Mouse (Mus musculus) MEL (cell line): ENCODE measurements around the gene Tcn2. TPM values are rescaled to one million over a fixed set of nuclear protein-coding genes. Genes with fewer than 3 reads are reported as not detected.

Source experiments
- DNase-seq: peaks from one replicate; pipeline ENCODE4 v3.0.0; 2011; ENCODE audit warnings: low read depth, low spot score
- H3K27ac ChIP-seq: 2 replicates; pipeline ENCODE4 v1.5.1; 2012; ENCODE audit warnings: low read depth, mild to moderate bottlenecking, control low read depth, low read length, moderate library complexity; ENCODE audit not compliant: control insufficient read depth
- H3K27me3 ChIP-seq, 2 experiments: fragments of 150-350 bp in 1 of 2; sonication (generic) in 1 of 2; 2 replicates each; pipeline ENCODE4 v1.6.1; 2012; ENCODE audit warnings: low read length in 2 of 2, mild to moderate bottlenecking in 2 of 2, improper control_type of control experiment in 1 of 2, moderate library complexity in 1 of 2; ENCODE audit not compliant: insufficient read depth in 2 of 2, control insufficient read depth in 1 of 2
- H3K36me3 ChIP-seq, 2 experiments: 2 replicates each; pipeline ENCODE4 v1.6.1; 2012 to 2014; ENCODE audit warnings: low read length in 2 of 2, improper control_type of control experiment in 1 of 2, inconsistent platforms in 1 of 2, mild to moderate bottlenecking in 1 of 2; ENCODE audit not compliant: insufficient read depth in 2 of 2, control insufficient read depth in 1 of 2
- H3K4me1 ChIP-seq, 2 experiments: fragments of 150-350 bp in 1 of 2; sonication (generic) in 1 of 2; 2 replicates each; pipeline ENCODE4 v1.6.1; 2012; ENCODE audit warnings: low read length in 2 of 2, improper control_type of control experiment in 1 of 2, mild to moderate bottlenecking in 1 of 2; ENCODE audit not compliant: insufficient read depth in 2 of 2, control insufficient read depth in 1 of 2
- H3K4me3 ChIP-seq, 2 experiments: fragments of 150-350 bp in 1 of 2; sonication (generic) in 1 of 2; 2 replicates each; pipeline ENCODE4 v1.5.1; 2012; ENCODE audit warnings: low read depth in 2 of 2, low read length in 2 of 2, mild to moderate bottlenecking in 2 of 2, moderate library complexity in 2 of 2, control low read depth in 1 of 2, improper control_type of control experiment in 1 of 2; ENCODE audit not compliant: control insufficient read depth in 1 of 2, insufficient read depth in 1 of 2
- H3K79me2 ChIP-seq: 2 replicates; pipeline ENCODE4 v1.6.1; 2012; ENCODE audit warnings: mild to moderate bottlenecking, low read length, moderate library complexity; ENCODE audit not compliant: control insufficient read depth, poor library complexity, insufficient read depth
- H3K9ac ChIP-seq: 2 replicates; pipeline ENCODE4 v1.6.1; 2012; ENCODE audit warnings: low read depth, mild to moderate bottlenecking, control low read depth, low read length, moderate library complexity; ENCODE audit not compliant: control insufficient read depth, poor library complexity, severe bottlenecking
- H3K9me3 ChIP-seq: fragments of 150-350 bp; sonication (generic); replicated peaks from 2 replicates; pipeline ENCODE4 v1.6.1; 2012; ENCODE audit warnings: mild to moderate bottlenecking, low read length, improper control_type of control experiment, moderate library complexity; ENCODE audit not compliant: insufficient read depth
- BHLHE40 ChIP-seq: IDR thresholded peaks from 2 replicates; pipeline ENCODE4 v1.6.1; 2012; ENCODE audit warnings: low read depth, mild to moderate bottlenecking, inconsistent platforms, low read length, improper control_type of control experiment, borderline replicate concordance
- CHD1 ChIP-seq: IDR thresholded peaks from 2 replicates; pipeline ENCODE4 v1.6.1; 2012; ENCODE audit warnings: low read depth, mild to moderate bottlenecking, inconsistent platforms, low read length, improper control_type of control experiment
- CTCF ChIP-seq, 3 experiments: IDR thresholded peaks in 2 of 3; conservative IDR thresholded peaks in 1 of 3; 2 replicates each; pipeline ENCODE4 v1.5.1; 2011 to 2012; ENCODE audit warnings: low read length in 3 of 3, low read depth in 2 of 3, mild to moderate bottlenecking in 2 of 3, improper control_type of control experiment in 1 of 3, inconsistent platforms in 1 of 3, mixed read lengths in 1 of 3, moderate library complexity in 1 of 3; ENCODE audit not compliant: control insufficient read depth in 1 of 3, insufficient read depth in 1 of 3, poor library complexity in 1 of 3, severe bottlenecking in 1 of 3
- E2F4 ChIP-seq: IDR thresholded peaks from 2 replicates; pipeline ENCODE4 v1.6.1; 2011; ENCODE audit warnings: low read depth, low read length, improper control_type of control experiment, borderline replicate concordance
- EP300 ChIP-seq, 2 experiments: IDR thresholded peaks; 2 replicates each; pipeline ENCODE4 v1.6.1; 2011; ENCODE audit warnings: improper control_type of control experiment in 2 of 2, low read length in 2 of 2, low read depth in 1 of 2, mild to moderate bottlenecking in 1 of 2
- ETS1 ChIP-seq: IDR thresholded peaks from 2 replicates; pipeline ENCODE4 v1.6.1; 2012; ENCODE audit warnings: low read depth, mild to moderate bottlenecking, inconsistent platforms, low read length, improper control_type of control experiment, moderate library complexity
- GATA1 ChIP-seq: IDR thresholded peaks from 2 replicates; pipeline ENCODE4 v1.6.1; 2011; ENCODE audit warnings: low read depth, low read length, improper control_type of control experiment
- HCFC1 ChIP-seq: IDR thresholded peaks from 2 replicates; pipeline ENCODE4 v1.6.1; 2012; ENCODE audit warnings: low read depth, mild to moderate bottlenecking, inconsistent platforms, low read length, improper control_type of control experiment, moderate library complexity
- MAX ChIP-seq: IDR thresholded peaks from 2 replicates; pipeline ENCODE4 v1.6.1; 2011; ENCODE audit warnings: low read length, improper control_type of control experiment
- MXI1 ChIP-seq: IDR thresholded peaks from 2 replicates; pipeline ENCODE4 v1.6.1; 2011; ENCODE audit warnings: mild to moderate bottlenecking, low read depth, low read length, improper control_type of control experiment
- MYC ChIP-seq: IDR thresholded peaks from 2 replicates; pipeline ENCODE4 v1.6.1; 2011; ENCODE audit warnings: low read depth, mild to moderate bottlenecking, low read length, improper control_type of control experiment, moderate library complexity
- NRF1 ChIP-seq: IDR thresholded peaks from 2 replicates; pipeline ENCODE4 v1.6.1; 2014; ENCODE audit warnings: low read depth, mild to moderate bottlenecking, inconsistent platforms, low read length, improper control_type of control experiment, moderate library complexity; ENCODE audit not compliant: poor library complexity, insufficient read depth, severe bottlenecking
- POLR2A ChIP-seq, 2 experiments: IDR thresholded peaks; 2 replicates each; pipeline ENCODE4 v1.6.1; 2011 to 2012; ENCODE audit warnings: low read length in 2 of 2, mild to moderate bottlenecking in 2 of 2, control low read depth in 1 of 2, improper control_type of control experiment in 1 of 2, low read depth in 1 of 2, moderate library complexity in 1 of 2; ENCODE audit not compliant: control insufficient read depth in 1 of 2, insufficient read depth in 1 of 2, poor library complexity in 1 of 2
- SIN3A ChIP-seq: IDR thresholded peaks from 2 replicates; pipeline ENCODE4 v1.6.1; 2012; ENCODE audit warnings: low read length, improper control_type of control experiment, inconsistent platforms
- TCF12 ChIP-seq: IDR thresholded peaks from 2 replicates; pipeline ENCODE4 v1.6.1; 2014; ENCODE audit warnings: low read depth, mild to moderate bottlenecking, inconsistent platforms, low read length, improper control_type of control experiment, moderate library complexity
- USF1 ChIP-seq: IDR thresholded peaks from 2 replicates; pipeline ENCODE4 v1.6.1; 2014; ENCODE audit warnings: low read depth, mild to moderate bottlenecking, inconsistent platforms, low read length, improper control_type of control experiment, moderate library complexity
- USF2 ChIP-seq, 2 experiments: IDR thresholded peaks; 2 replicates each; pipeline ENCODE4 v1.6.1; 2011 to 2012; ENCODE audit warnings: improper control_type of control experiment in 2 of 2, low read length in 2 of 2, borderline replicate concordance in 1 of 2, inconsistent platforms in 1 of 2, low read depth in 1 of 2, mild to moderate bottlenecking in 1 of 2; ENCODE audit not compliant: insufficient read depth in 1 of 2
- polyA plus RNA-seq, 2 experiments: library from polyadenylated mRNA; stranded (reverse) in 1 of 2; unstranded in 1 of 2; fragments of >175 nt in 1 of 2; fragments of >200 nt in 1 of 2; gene quantifications; 2 replicates each; pipeline versions ENCODE4 v1.2.1 to v1.2.4; 2012; ENCODE audit warnings: low replicate concordance in 2 of 2, low read depth in 1 of 2; ENCODE audit not compliant: insufficient read length in 2 of 2, insufficient read depth in 1 of 2, missing spikeins in 1 of 2
- total RNA-seq: library from RNA; depleted of rRNA; stranded (reverse); fragments of 300-350 nt; gene quantifications from 2 replicates; pipeline ENCODE4 v1.2.3, GENCODE M21; 2012

Gene Tcn2
- total and polyA plus RNA-seq, 3 experiments: 14.1 to 16.0 TPM; not detected in 1

DNA sequence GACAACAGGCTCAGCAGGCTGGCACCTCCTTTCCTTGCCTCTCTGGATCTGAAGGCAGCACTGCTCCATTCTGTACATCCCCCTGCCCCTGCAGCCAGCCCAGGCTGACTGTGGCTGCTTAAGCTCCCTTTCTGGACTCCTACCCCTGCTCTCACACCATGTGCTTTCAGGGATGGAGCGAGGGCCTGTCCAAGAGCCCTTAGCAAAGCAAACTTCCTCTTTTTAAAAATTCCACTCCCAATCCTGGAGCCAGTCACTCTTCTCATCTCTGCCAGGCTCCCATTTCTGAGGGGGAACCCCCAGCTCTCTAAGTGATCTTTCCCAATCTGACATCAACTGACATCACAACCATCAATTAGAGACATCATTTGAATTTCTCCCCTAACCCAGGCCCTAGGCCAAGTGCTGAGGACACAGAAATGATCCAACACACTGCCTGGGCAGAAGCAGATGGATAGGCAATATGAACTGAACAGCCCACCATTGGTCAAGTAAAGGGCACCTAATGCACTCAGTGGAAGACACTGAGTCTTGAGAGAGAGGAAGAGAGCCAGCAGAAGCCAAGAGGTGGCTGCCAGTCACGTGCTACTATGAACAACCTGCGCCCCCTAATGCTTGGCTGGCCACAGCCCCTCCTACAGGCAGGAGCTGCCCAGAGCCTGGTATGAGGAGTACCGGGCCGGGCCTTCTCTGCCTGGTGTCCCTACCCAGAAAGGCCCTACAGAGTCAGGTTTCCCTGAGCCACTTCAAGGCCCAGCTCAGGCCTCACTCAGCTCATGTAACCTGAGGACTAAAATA, 21.2 kb downstream of the Tcn2 start:
- Histone ChIP-seq H3K79me2 (peaks cover 17% of the 10 kb centered on the region), H3K9me3 (no peaks in the 10 kb centered on the region), H3K27me3 (no peaks in the 10 kb centered on the region), H3K4me3 (peak overlapping the region; percentile 8 to 12; a peak in 3 of 4 replicates), H3K27ac (peak overlapping the region; percentile 8; the same call in 1 of the 2 replicates), H3K36me3 (peaks cover 0 to 10% of the 10 kb centered on the region in 2 experiments; a peak in 2 of 4 replicates), H3K9ac (peak overlapping the region; percentile 30; the same call in 1 of the 2 replicates), H3K4me1 (peaks cover 9 to 30% of the 10 kb centered on the region in 2 experiments; a peak in 3 of 4 replicates)
- no peak for TF ChIP-seq GATA1
- TF ChIP-seq BHLHE40: peak; percentile 71; the same call in 1 of the 2 replicates
- TF ChIP-seq TCF12: 0 out of 2 replicates have a peak, but pooled peaks have one; percentile 5
- peak; percentile 23; the same call in 1 of the 2 replicates for TF ChIP-seq MAX
- no peak for TF ChIP-seq NRF1
- peak in 1 of 2 experiments; percentile 30; a peak in 1 of 4 replicates for TF ChIP-seq EP300 (IDR thresholded peaks at IDR 0.05; ENCODE audit: low read depth in 1 of 2, low read length in 2 of 2)
- peak; percentile 81 for TF ChIP-seq MYC
- peak; percentile 12 to 45 (median 37); a peak in 4 of 6 replicates for TF ChIP-seq CTCF (IDR thresholded peaks at IDR 0.05 in 2 of 3, conservative IDR thresholded peaks at IDR 0.05 in 1 of 3; ENCODE audit: control insufficient read depth in 1 of 3, insufficient read depth in 1 of 3, low read depth in 2 of 3, low read length in 3 of 3, poor library complexity in 1 of 3, severe bottlenecking in 1 of 3)
- TF ChIP-seq MXI1: peak; percentile 8; the same call in 1 of the 2 replicates
- TF ChIP-seq USF1: peak; percentile 84
- no peak for TF ChIP-seq HCFC1
- TF ChIP-seq E2F4: no peak
- peak; percentile 13; the same call in 1 of the 2 replicates for TF ChIP-seq SIN3A
- TF ChIP-seq USF2 (IDR thresholded peaks at IDR 0.05; ENCODE audit: borderline replicate concordance in 1 of 2, insufficient read depth in 1 of 2, low read depth in 1 of 2, low read length in 2 of 2): 0 out of 4 replicates have a peak, but pooled peaks of 1 of the 2 experiments have one; percentile 32
- peak; percentile 56 for DNase-seq

DNA sequence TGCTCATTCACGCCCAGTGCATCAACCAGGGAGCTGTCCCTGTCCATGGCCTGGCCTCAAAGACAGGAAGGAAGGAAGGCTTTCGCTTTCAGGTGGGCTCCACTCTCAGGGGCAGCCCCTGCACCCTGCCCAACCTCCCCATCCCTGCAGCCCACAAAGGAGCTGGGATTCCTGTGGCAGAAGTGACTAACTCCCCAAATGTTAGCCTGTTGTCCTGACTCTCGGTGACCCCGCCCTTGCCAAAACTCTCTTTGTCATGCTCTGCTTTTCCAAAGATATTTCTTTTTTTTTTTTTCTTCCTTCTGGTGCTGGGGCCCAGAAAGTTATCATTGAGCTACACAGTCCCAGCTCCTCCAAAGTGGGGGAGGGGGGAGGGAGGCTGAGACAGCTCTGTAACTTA, 22.7 kb downstream of the Tcn2 start:
- DNase-seq: no peak
- Histone ChIP-seq H3K79me2 (peaks cover 17% of the 10 kb centered on the region), H3K9ac (no peak overlapping the region), H3K36me3 (peaks cover 0 to 10% of the 10 kb centered on the region in 2 experiments; a peak in 2 of 4 replicates), H3K9me3 (no peaks in the 10 kb centered on the region), H3K27me3 (no peaks in the 10 kb centered on the region), H3K4me3 (no peak overlapping the region), H3K4me1 (peaks cover 9 to 30% of the 10 kb centered on the region in 2 experiments; a peak in 3 of 4 replicates)
- TF ChIP-seq MYC (no peak), CHD1 (no peak), ETS1 (no peak), POLR2A (IDR thresholded peaks at IDR 0.05; ENCODE audit: control insufficient read depth in 1 of 2, insufficient read depth in 1 of 2, low read depth in 1 of 2, low read length in 2 of 2, poor library complexity in 1 of 2) (no peak), NRF1 (no peak), HCFC1 (no peak), BHLHE40 (no peak), SIN3A (no peak)
- TF ChIP-seq, all 39 proteins: peak for 0
- H3K27ac ChIP-seq: no peak overlapping the region
